Mouse (Mus musculus): ENCODE measurements around the gene Smoc2. TPM values are rescaled to one million over a fixed set of nuclear protein-coding genes. Genes with fewer than 3 reads are reported as not detected.

The Smoc2 gene
- polyA plus RNA-seq, 1 experiment from 2014 or later: 12.8 TPM

GRCm38 (mm10) chr17:14392443-14392842 lies 113.1 kb downstream of the Smoc2 start:
- Histone ChIP-seq H3K4me1 (no peaks in the 10 kb centered on the region), H3K4me2 (no peak overlapping the region)
- WGBS: 89% methylated on average over 2 of the region's 2 CpGs

GRCm38 (mm10) chr17:14394861-14395260 lies 115.6 kb downstream of the Smoc2 start:
- Histone ChIP-seq H3K9ac (replicated peaks) (no peak overlapping the region), H3K27me3 (replicated peaks) (no peaks in the 10 kb centered on the region), H3K27ac (replicated peaks) (no peak overlapping the region), H3K36me3 (no peaks in the 10 kb centered on the region), H3K4me2 (no peak overlapping the region), H3K9me3 (replicated peaks) (no peaks in the 10 kb centered on the region), H3K4me1 (no peaks in the 10 kb centered on the region), H3K4me3 (replicated peaks) (no peak overlapping the region)
- no peak for ATAC-seq (ENCODE audit: low FRiP score)
- 82% methylated on average over 5 of the region's 5 CpGs for WGBS

More at GRCm38 (mm10) chr17:14392443-14392842, 113.1 kb downstream of the Smoc2 start:
- Histone ChIP-seq H3K9ac (replicated peaks) (no peak overlapping the region), H3K4me3 (replicated peaks) (no peak overlapping the region), H3K9me3 (replicated peaks) (no peaks in the 10 kb centered on the region), H3K36me3 (no peaks in the 10 kb centered on the region), H3K27ac (replicated peaks) (no peak overlapping the region), H3K27me3 (replicated peaks) (no peaks in the 10 kb centered on the region)
- ATAC-seq (ENCODE audit: low FRiP score): no peak

GRCm38 (mm10) chr17:14397456-14397855 lies 118.2 kb downstream of the Smoc2 start:
- no peak overlapping the region for H3K4me3 ChIP-seq (replicated peaks)
- no peak for ATAC-seq (ENCODE audit: low FRiP score)
- H3K36me3 ChIP-seq: no peaks in the 10 kb centered on the region
- no peak overlapping the region for H3K9ac ChIP-seq (replicated peaks)
- WGBS: 69% methylated on average over 5 of the region's 5 CpGs
- H3K4me1 ChIP-seq: 0 out of 2 replicates have a peak, but pooled peaks cover 6% of the 10 kb centered on the region
- no peaks in the 10 kb centered on the region for H3K9me3 ChIP-seq (replicated peaks)
- H3K4me2 ChIP-seq: no peak overlapping the region
- H3K27me3 ChIP-seq (replicated peaks): no peaks in the 10 kb centered on the region
- no peak overlapping the region for H3K27ac ChIP-seq (replicated peaks)

- no peak overlapping the region for H3K4me3 ChIP-seq (replicated peaks)
- H3K9me3 ChIP-seq (replicated peaks): no peaks in the 10 kb centered on the region
- H3K4me2 ChIP-seq: no peak overlapping the region
- WGBS: 95% methylated on average over 8 of the region's 8 CpGs
- no peak overlapping the region for H3K9ac ChIP-seq (replicated peaks)
- no peaks in the 10 kb centered on the region for H3K36me3 ChIP-seq
- no peak for ATAC-seq (ENCODE audit: low FRiP score)
- no peak overlapping the region for H3K27ac ChIP-seq (replicated peaks)
- H3K4me1 ChIP-seq: 0 out of 2 replicates have a peak, but pooled peaks cover 8% of the 10 kb centered on the region
- H3K27me3 ChIP-seq (replicated peaks): no peaks in the 10 kb centered on the region
Observed at GRCm38 (mm10) chr17:14398650-14399424, 119.5 kb downstream of the Smoc2 start.

- no peaks in the 10 kb centered on the region for H3K27me3 ChIP-seq (replicated peaks)
- no peaks in the 10 kb centered on the region for H3K9me3 ChIP-seq (replicated peaks)
- H3K4me1 ChIP-seq: 0 out of 2 replicates have a peak, but pooled peaks cover 8% of the 10 kb centered on the region
- ATAC-seq (ENCODE audit: low FRiP score): no peak
- no peak overlapping the region for H3K4me3 ChIP-seq (replicated peaks)
- H3K9ac ChIP-seq (replicated peaks): no peak overlapping the region
- no peaks in the 10 kb centered on the region for H3K36me3 ChIP-seq
- H3K4me2 ChIP-seq: no peak overlapping the region
- WGBS: 59% methylated on average over 5 of the region's 5 CpGs
- H3K27ac ChIP-seq (replicated peaks): no peak overlapping the region
Observed at GRCm38 (mm10) chr17:14400960-14401359, 121.7 kb downstream of the Smoc2 start.

- no peak overlapping the region for H3K4me3 ChIP-seq (replicated peaks)
- no peaks in the 10 kb centered on the region for H3K27me3 ChIP-seq (replicated peaks)
- H3K36me3 ChIP-seq: no peaks in the 10 kb centered on the region
- H3K27ac ChIP-seq (replicated peaks): no peak overlapping the region
- WGBS: 63% methylated on average over 5 of the region's 5 CpGs
- H3K9me3 ChIP-seq (replicated peaks): no peaks in the 10 kb centered on the region
- H3K4me2 ChIP-seq: no peak overlapping the region
- no peak for ATAC-seq (ENCODE audit: low FRiP score)
- H3K4me1 ChIP-seq: no peaks in the 10 kb centered on the region
- H3K9ac ChIP-seq (replicated peaks): no peak overlapping the region
Observed at GRCm38 (mm10) chr17:14407874-14408273, 128.6 kb downstream of the Smoc2 start.

- WGBS: 79% methylated on average over 2 of the region's 2 CpGs
- Histone ChIP-seq H3K27ac (replicated peaks) (no peak overlapping the region), H3K9me3 (replicated peaks) (no peaks in the 10 kb centered on the region), H3K27me3 (replicated peaks) (no peaks in the 10 kb centered on the region), H3K4me3 (replicated peaks) (no peak overlapping the region), H3K4me2 (no peak overlapping the region), H3K4me1 (no peaks in the 10 kb centered on the region), H3K9ac (replicated peaks) (no peak overlapping the region), H3K36me3 (no peaks in the 10 kb centered on the region)
- ATAC-seq (ENCODE audit: low FRiP score): no peak
Observed at GRCm38 (mm10) chr17:14412460-14412859, 133.2 kb downstream of the Smoc2 start.

- WGBS: 66% methylated on average over 5 of the region's 5 CpGs
- Histone ChIP-seq H3K9me3 (replicated peaks) (no peaks in the 10 kb centered on the region), H3K4me1 (no peaks in the 10 kb centered on the region), H3K27me3 (replicated peaks) (no peaks in the 10 kb centered on the region), H3K4me3 (replicated peaks) (no peak overlapping the region), H3K27ac (replicated peaks) (no peak overlapping the region), H3K36me3 (no peaks in the 10 kb centered on the region), H3K4me2 (no peak overlapping the region), H3K9ac (replicated peaks) (no peak overlapping the region)
- no peak for ATAC-seq (ENCODE audit: low FRiP score)
Observed at GRCm38 (mm10) chr17:14414511-14414910, 135.2 kb downstream of the Smoc2 start.

- ATAC-seq (ENCODE audit: low FRiP score): no peak
- WGBS: 49% methylated on average over 8 of the region's 8 CpGs
- Histone ChIP-seq H3K4me3 (replicated peaks) (no peak overlapping the region), H3K4me1 (0 out of 2 replicates have a peak, but pooled peaks cover 3% of the 10 kb centered on the region), H3K4me2 (no peak overlapping the region), H3K36me3 (no peaks in the 10 kb centered on the region), H3K9me3 (replicated peaks) (no peaks in the 10 kb centered on the region), H3K27ac (replicated peaks) (no peak overlapping the region), H3K9ac (replicated peaks) (no peak overlapping the region), H3K27me3 (replicated peaks) (no peaks in the 10 kb centered on the region)
Observed at GRCm38 (mm10) chr17:14420460-14421046, 141.2 kb downstream of the Smoc2 start.

- WGBS: 77% methylated on average over 6 of the region's 6 CpGs
- no peak for ATAC-seq (ENCODE audit: low FRiP score)
Observed at GRCm38 (mm10) chr17:14426481-14426880, 147.2 kb downstream of the Smoc2 start.

GRCm38 (mm10) chr17:14434717-14435116 lies 155.4 kb downstream of the Smoc2 start:
- no peak for ATAC-seq (ENCODE audit: low FRiP score)
- Histone ChIP-seq H3K4me3 (replicated peaks) (no peak overlapping the region), H3K27ac (replicated peaks) (no peak overlapping the region), H3K4me1 (no peaks in the 10 kb centered on the region), H3K36me3 (no peaks in the 10 kb centered on the region), H3K9ac (replicated peaks) (no peak overlapping the region), H3K4me2 (no peak overlapping the region), H3K9me3 (replicated peaks) (no peaks in the 10 kb centered on the region), H3K27me3 (replicated peaks) (no peaks in the 10 kb centered on the region)
- WGBS: 76% methylated on average over 4 of the region's 4 CpGs

More at GRCm38 (mm10) chr17:14426481-14426880, 147.2 kb downstream of the Smoc2 start:
- H3K9me3 ChIP-seq (replicated peaks): no peaks in the 10 kb centered on the region
- no peak overlapping the region for H3K27ac ChIP-seq (replicated peaks)
- H3K9ac ChIP-seq (replicated peaks): no peak overlapping the region
- H3K27me3 ChIP-seq (replicated peaks): no peaks in the 10 kb centered on the region
- no peaks in the 10 kb centered on the region for H3K36me3 ChIP-seq
- H3K4me1 ChIP-seq: no peaks in the 10 kb centered on the region
- no peak overlapping the region for H3K4me2 ChIP-seq
- no peak overlapping the region for H3K4me3 ChIP-seq (replicated peaks)

- no peak overlapping the region for H3K4me2 ChIP-seq
- no peak overlapping the region for H3K9ac ChIP-seq (replicated peaks)
- H3K4me3 ChIP-seq (replicated peaks): no peak overlapping the region
- H3K9me3 ChIP-seq (replicated peaks): no peaks in the 10 kb centered on the region
- no peak for ATAC-seq (ENCODE audit: low FRiP score)
- H3K4me1 ChIP-seq: no peaks in the 10 kb centered on the region
- 84% methylated on average over 5 of the region's 5 CpGs for WGBS
- H3K36me3 ChIP-seq: no peaks in the 10 kb centered on the region
- H3K27ac ChIP-seq (replicated peaks): no peak overlapping the region
- no peaks in the 10 kb centered on the region for H3K27me3 ChIP-seq (replicated peaks)
Observed at GRCm38 (mm10) chr17:14445611-14446010, 166.3 kb downstream of the Smoc2 start.

Measured in neural tube, embryonic 15.5 days (tissue).